Mouse (Mus musculus): ENCODE results near the gene Esp3.
"Not testable (repeated sequence)": the region's sequence is repeated elsewhere in the genome, so short reads cannot be mapped to it uniquely, and the experiment has no call there.

Gene Esp3

GRCm38 (mm10) chr17:40631775-40632174 lies at the start of gene Esp3:
Gene Esp3 (plus strand): TSS chr17:40632075.
- not testable (repeated sequence) for DNase-seq

GRCm38 (mm10) chr17:40583906-40584305 lies 48.0 kb upstream of the Esp3 start:
- not testable (repeated sequence) for DNase-seq

GRCm38 (mm10) chr17:40591297-40591696 lies 40.6 kb upstream of the Esp3 start:
- no peak for DNase-seq

GRCm38 (mm10) chr17:40598294-40598693 lies 33.6 kb upstream of the Esp3 start, which contains the start of gene Esp4:
Gene Esp4 (plus strand): TSS chr17:40598594.
- no peak for DNase-seq

- not testable (repeated sequence) for DNase-seq
Observed at GRCm38 (mm10) chr17:40662118-40662679, 30.3 kb downstream of the Esp3 start.

- DNase-seq: not testable (repeated sequence)
Observed at GRCm38 (mm10) chr17:40663161-40663811, 31.4 kb downstream of the Esp3 start.

Data from heart, adult 11 months (tissue).